In genomic region chr19:40769341-40769770, GRCm38 (mm10) we compare ENCODE assay signal across 13 mouse cellular contexts. TPM values are rescaled to one million over a fixed set of nuclear protein-coding genes. Genes with fewer than 3 reads are reported as not detected.
A peak's percentile ranks its signal among the peaks of the same experiment; 100 is the strongest.
DNase-seq lines count a peak whose midpoint lies in the region; ATAC-seq and TF ChIP-seq lines count a peak whose summit lies in the region.
"Had no signal": no experiment of that assay in that cellular context is flagged by ENCODE, and none has a peak within 500 bp of the region (broad histone marks: within the 10 kb centered on the region; RNA-seq: fewer than 3 reads in every experiment).

No protein-coding gene starts in this region.

- H3K4me1 ChIP-seq in heart, embryonic 11.5 days (ENCODE audit: control insufficient read depth, insufficient read depth, low read length): peaks cover 8% of the 10 kb centered on the region
- H3K4me1 ChIP-seq in G1E (ENCODE audit: insufficient read depth, low read depth, low read length): peaks cover 12% of the 10 kb centered on the region; the same call in 1 of the 2 replicates
- H3K4me1 ChIP-seq: forebrain, embryonic 15.5 days had no signal

- H3K27ac ChIP-seq in heart, embryonic 11.5 days (ENCODE audit: low read depth, low read length): no peak overlapping the region
- no peak overlapping the region for H3K27ac ChIP-seq in gastrocnemius, adult 2 months
- H3K27ac ChIP-seq: forebrain, embryonic 15.5 days; hindbrain, embryonic 13.5 days; macrophage; neural tube, embryonic 13.5 days had no signal

- H3K9ac ChIP-seq in heart, embryonic 11.5 days (ENCODE audit: low read depth, low read length): no peak overlapping the region
- H3K9ac ChIP-seq: forebrain, embryonic 15.5 days; hindbrain, embryonic 13.5 days; neural tube, embryonic 13.5 days had no signal

- no peak for DNase-seq in heart, postnatal 36 days
- no peak for DNase-seq in G1E (ENCODE audit: low spot score)
- peak; percentile 40 for DNase-seq in lung, postnatal 10 days
- no peak for DNase-seq in cerebellum, adult 18-20 months
- no peak for DNase-seq in gastrocnemius, adult 2 months
- DNase-seq: adrenal gland, adult 2 months had no signal

- H3K36me3 ChIP-seq in heart, embryonic 11.5 days (ENCODE audit: control insufficient read depth, insufficient read depth, low read length): no peaks in the 10 kb centered on the region
- no peaks in the 10 kb centered on the region for H3K36me3 ChIP-seq in G1E (replicated peaks)
- H3K36me3 ChIP-seq: forebrain, embryonic 15.5 days; hindbrain, embryonic 13.5 days; neural tube, embryonic 13.5 days had no signal

- H3K4me2 ChIP-seq in heart, embryonic 11.5 days: 0 out of 2 replicates have a peak overlapping the region, but pooled peaks have one; percentile 11
- H3K4me2 ChIP-seq: forebrain, embryonic 15.5 days; hindbrain, embryonic 13.5 days; neural tube, embryonic 13.5 days had no signal

- H3K9me3 ChIP-seq in heart, embryonic 11.5 days (replicated peaks; ENCODE audit: control insufficient read depth, low read length): no peaks in the 10 kb centered on the region
- H3K9me3 ChIP-seq in G1E (replicated peaks): no peaks in the 10 kb centered on the region
- H3K9me3 ChIP-seq: forebrain, embryonic 15.5 days; hindbrain, embryonic 13.5 days; neural tube, embryonic 13.5 days had no signal

- 6% methylated on average over 7 of the region's 7 CpGs for WGBS in heart, embryonic 11.5 days (ENCODE audit: insufficient replicate concordance)

- H3K4me3 ChIP-seq in heart, embryonic 11.5 days (ENCODE audit: low read depth, low read length): no peak overlapping the region
- no peak overlapping the region for H3K4me3 ChIP-seq in G1E (ENCODE audit: low read depth, low read length)
- no peak overlapping the region for H3K4me3 ChIP-seq in gastrocnemius, adult 2 months
- H3K4me3 ChIP-seq: forebrain, embryonic 15.5 days; hindbrain, embryonic 13.5 days; neural tube, embryonic 13.5 days had no signal

- TF ChIP-seq CTCF in G1E (IDR thresholded peaks at IDR 0.05; ENCODE audit: low read depth, low read length): no peak
- no peak for TF ChIP-seq CTCF in gastrocnemius, adult 2 months (IDR thresholded peaks at IDR 0.05)

- ATAC-seq in heart, embryonic 11.5 days (replicated peaks; ENCODE audit: insufficient number of reproducible peaks, low FRiP score, low TSS enrichment): no peak; the same call in 1 of the 2 replicates
- peak; percentile 49; the same call in 1 of the 2 replicates for ATAC-seq in G1E (ENCODE audit: extremely low read depth, insufficient number of reproducible peaks, low FRiP score, poor library complexity, severe bottlenecking)
- peak; percentile 94 for ATAC-seq in erythroid progenitor cell, adult 5-6 weeks (replicated peaks; ENCODE audit: low FRiP score, poor library complexity, severe bottlenecking)
- ATAC-seq in inflammation-experienced regulatory T-cells, adult 6 months: no peak
- ATAC-seq: forebrain, embryonic 15.5 days had no signal

- H3K27me3 ChIP-seq in heart, embryonic 11.5 days (ENCODE audit: control insufficient read depth, insufficient read depth, low read length): peaks cover 23% of the 10 kb centered on the region
- H3K27me3 ChIP-seq in G1E (ENCODE audit: insufficient read depth, low read length): peaks cover 16% of the 10 kb centered on the region
- H3K27me3 ChIP-seq: forebrain, embryonic 15.5 days; hindbrain, embryonic 13.5 days; neural tube, embryonic 13.5 days had no signal

- intact Hi-C loops in heart, postnatal 36 days (cut with DNase I): no loop called here
- intact Hi-C loops in gastrocnemius, adult 2 months (cut with DNase I): no loop called here

RNA-seq across cellular contexts. Expression of gene Cc2d2b, which starts 20.8 kb away (rescaled TPM):
- 0.57 TPM in 1 of 2 replicates, not detected in the other for polyA plus RNA-seq in heart, embryonic 11.5 days (2014; fragmentation: Nextera tagmentation; extraction: Ambion mirVana)
- total RNA-seq in heart, postnatal 36 days (2021): not detected
- total RNA-seq in G1E (2014; fragmentation: Nextera tagmentation) (6.1 and 10.8 TPM in 2 replicates), G1E (2017) (3.3 and 3.4 TPM in 2 replicates)
- 0.01 and 0.27 TPM in 2 replicates for polyA plus RNA-seq in G1E (2012)
- total RNA-seq in erythroid progenitor cell, adult 5-6 weeks (2015; ENCODE audit: low replicate concordance): not detected in 2 replicates
- 3.0 TPM in 1 of 2 replicates, not detected in the other for total RNA-seq in erythroid progenitor cell, adult 5-6 weeks (2017; ENCODE audit: low replicate concordance)
- polyA plus RNA-seq in inflammation-experienced regulatory T-cells, adult 6 months (2017; shearing (Covaris generic)): under 1 TPM in 2 of 3 experiments, not detected in 1; 0.13 to 0.15 TPM
- not detected for total RNA-seq in gastrocnemius, adult 2 months (2021)
- total RNA-seq: adrenal gland, adult 2 months had no signal
- polyA plus RNA-seq: adrenal gland, adult 2 months; macrophage; neural tube, embryonic 13.5 days had no signal

Comparison
In these comparisons a context has a peak if more than half of its experiments do, and no peak if none do; other contexts are left out.
1. ATAC-seq: peak in G1E (single experiment) and erythroid progenitor cell, adult 5-6 weeks (single experiment); none in heart, embryonic 11.5 days (single experiment) and inflammation-experienced regulatory T-cells, adult 6 months (single experiment).